Mouse (Mus musculus) megakaryocyte, adult 5-6 weeks (primary cell): ENCODE data around the gene Apln. TPM values are rescaled to one million over a fixed set of nuclear protein-coding genes. Genes with fewer than 3 reads are reported as not detected.

Experiments
- ATAC-seq: 2 replicates; pipeline ENCODE4 v1.8.0; 2016; ENCODE audit warnings: mild to moderate bottlenecking, inconsistent platforms; ENCODE audit not compliant: poor library complexity, severe bottlenecking
- total RNA-seq, 2 experiments: library from RNA; stranded (forward) in 1 of 2; stranded (reverse) in 1 of 2; fragments of 153-499, 151-499 nt in 1 of 2; fragments of 221-1000, 200-1000 nt in 1 of 2; gene quantifications; 2 replicates each; pipeline versions ENCODE4 v1.2.3 to v1.2.4; 2015 to 2017

Apln gene
- total RNA-seq (2015) (0.23 TPM in 1 of 2 replicates, not detected in the other), total RNA-seq (2017) (0.11 TPM in 1 of 2 replicates, not detected in the other)

DNA sequence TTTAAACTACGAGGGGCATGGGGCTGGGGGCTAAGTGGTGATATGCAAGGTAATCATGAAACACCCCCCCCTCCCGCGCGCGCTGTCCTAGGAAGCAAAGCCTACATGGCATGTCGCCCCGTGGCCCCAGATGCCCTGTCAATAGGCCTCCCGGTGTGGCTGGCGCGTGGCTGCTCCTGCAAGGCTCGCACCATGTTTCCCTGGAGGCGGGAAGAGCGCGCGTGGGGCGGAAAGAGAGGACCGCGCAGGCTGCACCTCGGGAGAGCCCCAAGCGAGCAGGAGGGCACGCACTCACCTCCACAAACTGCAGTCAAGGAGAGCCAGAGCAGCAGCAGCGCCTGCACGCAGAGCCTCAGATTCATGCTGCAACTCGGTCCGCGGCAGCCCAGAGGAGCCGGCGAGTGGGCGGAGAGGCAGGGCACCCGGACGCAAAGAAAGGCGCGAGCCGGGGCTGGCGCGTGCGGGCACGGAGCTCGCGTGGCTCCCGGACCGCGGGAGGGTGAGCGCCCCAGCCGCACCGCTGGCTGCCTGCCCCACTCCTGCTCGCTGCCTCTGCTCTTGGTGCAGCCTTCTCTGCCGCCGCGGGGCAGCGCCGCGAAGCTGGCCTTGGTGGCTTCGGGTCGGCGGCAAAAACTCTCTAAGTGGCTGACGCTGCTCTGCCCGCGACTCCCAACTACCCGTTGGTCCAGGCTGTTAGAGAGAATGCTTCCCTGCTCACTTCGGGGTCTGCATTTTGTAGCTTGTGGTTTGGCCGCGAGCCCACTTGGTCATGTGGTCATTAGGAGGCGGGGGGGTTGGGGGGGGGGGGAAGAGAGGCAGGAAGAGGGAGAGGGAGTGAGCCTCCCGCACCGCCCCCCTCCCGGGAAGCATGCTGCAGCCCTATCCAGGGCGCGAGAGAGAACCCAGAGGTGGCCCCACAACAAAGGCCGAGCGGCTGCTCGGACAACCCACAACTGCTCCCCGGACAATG, at the start of gene Apln:
Gene Apln (minus strand): TSS at position 710 of the 970 bp plus-strand sequence.
- no peak for ATAC-seq

DNA sequence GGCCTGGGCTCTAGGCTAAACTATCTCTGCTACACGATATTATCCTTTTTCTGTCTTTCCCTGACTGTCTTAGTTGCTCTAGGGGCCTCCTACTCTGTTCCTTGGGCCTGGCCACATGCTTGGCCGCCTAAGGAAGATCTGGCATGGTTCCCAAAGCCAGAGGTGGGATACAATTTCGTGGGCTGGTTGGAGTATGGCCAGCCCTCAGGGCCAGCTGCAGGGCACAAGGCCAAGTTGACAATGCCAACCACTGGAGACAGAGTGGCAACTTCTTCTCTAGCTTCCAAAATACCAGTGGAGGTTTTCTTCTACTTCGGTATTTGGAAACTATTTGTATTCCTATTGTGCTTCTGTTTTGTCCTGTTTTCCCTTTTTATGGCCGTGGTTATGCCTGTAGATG, 47.7 kb upstream of the Apln start:
- ATAC-seq = no peak

DNA sequence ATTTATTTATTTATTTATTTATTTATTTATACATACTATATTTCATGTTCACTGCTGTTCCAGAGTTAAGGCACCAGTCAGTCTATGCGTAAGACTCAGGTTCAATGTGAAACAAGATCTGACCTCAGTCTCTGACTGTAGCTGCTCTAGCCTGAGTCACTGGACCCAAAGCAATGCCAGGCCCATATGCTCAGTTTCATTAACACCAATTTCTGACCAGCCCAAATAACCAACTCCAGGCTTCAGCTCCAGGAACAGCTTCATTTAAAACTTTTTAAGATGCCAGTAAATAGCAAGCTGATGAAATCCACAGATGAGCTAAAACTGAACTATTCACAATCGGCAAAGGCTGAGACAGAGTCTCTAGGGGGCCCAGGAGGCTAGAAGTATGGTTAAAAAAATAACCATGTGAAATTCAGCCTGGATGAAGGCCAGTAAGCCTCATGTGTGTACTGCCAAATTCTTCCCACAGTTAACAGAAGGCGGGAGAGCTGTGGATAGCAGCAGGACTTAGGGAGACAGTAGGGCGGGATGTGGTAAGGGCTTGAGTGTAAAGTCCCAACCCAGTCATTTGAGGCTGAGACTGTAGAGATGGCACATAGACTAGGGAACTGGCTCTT, 42.3 kb upstream of the Apln start:
- no peak for ATAC-seq

DNA sequence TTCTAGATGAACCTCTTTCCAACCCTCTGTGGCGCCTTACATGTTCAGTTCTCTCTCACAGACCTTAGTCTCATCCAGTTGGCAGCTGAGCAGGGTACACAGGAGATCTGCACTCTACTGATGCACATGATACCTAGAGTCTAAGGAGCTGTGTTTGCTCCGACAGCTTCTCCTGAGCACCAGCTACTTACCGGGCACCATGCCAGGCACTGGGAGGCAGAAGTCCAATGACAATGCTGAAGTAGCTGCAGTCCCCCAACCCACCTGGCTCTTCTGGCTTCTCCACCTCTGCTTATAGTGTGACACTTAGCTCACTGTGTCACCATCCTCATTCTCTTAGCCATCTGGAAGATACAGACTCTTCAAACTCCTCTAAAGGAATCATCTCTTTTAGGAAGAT, 40.0 kb upstream of the Apln start:
- no peak for ATAC-seq

DNA sequence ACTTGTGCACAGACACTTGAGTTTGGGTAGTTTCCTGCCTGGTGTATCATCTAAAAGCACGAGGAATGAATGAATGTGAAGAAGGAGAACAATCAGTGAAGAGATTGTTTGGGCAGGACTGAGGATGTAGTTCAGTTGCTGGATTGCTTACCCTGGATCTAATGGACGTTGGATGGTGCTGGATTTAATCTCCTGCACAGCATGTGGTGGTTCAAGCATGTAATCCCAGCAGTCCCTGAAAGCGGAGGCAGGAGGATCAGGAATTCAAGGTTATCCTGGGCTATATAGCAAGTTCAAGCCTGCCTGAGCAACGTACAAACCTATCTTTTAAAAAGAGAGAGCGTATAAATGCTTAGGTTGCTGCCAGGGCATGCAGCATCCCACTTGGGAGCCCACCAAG, 37.7 kb upstream of the Apln start:
- no peak for ATAC-seq

DNA sequence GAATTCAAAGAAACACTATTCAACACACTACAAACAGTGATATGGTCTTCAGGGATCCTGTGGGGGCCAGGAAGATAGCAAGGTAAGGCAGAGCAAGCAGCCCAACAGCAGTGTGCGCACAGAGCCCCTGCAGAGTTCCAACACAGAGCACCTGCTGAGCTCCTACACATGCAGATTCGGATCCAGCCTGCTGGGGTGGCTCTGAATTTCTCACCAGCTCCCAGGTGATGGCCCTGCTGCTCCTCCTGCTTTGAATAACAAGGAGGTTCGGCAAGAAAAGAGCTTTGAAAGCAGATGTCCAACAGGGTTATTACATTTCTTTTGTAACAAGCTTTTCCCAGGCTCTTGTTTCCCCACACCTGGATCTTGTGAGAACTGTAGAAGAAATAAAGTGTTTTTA, 37.3 kb upstream of the Apln start:
- ATAC-seq = no peak

DNA sequence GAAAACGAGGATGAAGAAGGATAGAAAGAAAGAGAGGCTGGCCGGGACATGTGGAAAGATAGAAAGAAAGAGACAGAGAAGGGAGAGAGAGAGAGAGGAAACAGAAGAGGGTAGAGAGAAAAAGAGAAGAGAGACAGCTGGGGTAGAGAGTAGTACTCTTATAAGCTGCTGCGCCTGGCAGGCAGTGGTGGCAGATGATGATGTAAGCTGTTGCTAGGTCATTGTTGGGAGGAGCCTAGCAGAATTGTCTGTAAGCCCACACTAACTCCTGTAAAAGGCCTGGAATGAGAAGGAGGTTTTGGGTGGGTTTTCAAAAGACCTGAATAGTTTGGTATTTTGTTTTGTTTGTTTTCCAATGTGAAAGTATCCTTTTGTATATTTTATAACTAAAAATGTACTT, 32.2 kb upstream of the Apln start:
- no peak for ATAC-seq

DNA sequence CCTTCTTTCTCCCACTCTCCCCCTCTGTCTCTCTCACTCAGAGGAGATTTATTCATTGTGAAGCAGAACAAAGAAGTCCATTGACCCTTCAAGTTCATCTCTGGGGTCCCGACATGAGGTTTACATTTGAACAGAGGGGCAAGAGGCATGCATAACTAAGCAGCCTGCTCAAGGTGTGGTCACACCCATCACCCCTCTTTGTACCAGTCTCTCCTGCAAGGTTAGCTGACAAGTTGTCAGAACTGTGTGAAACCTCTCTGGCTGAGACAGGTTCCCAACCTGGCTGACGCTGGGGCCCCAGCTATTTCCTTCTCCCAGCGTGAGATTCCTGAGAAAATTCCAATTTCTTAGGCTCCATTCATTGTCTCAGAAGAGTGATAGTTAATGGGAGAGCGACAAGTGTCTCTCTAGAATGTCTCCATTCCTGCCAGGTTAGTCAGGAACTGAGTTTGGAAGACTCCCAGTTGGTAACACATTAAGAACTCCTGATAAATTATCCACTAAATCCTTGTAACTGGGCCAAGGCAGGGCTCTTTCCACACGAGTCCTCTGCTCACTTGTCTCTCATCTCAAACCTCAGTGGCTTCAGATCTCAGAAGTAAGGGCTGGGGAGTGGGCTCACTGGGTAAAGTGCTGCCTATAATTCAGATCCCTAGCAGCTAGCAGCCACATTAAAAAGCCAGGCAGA, 29.7 kb upstream of the Apln start:
- ATAC-seq = no peak

DNA sequence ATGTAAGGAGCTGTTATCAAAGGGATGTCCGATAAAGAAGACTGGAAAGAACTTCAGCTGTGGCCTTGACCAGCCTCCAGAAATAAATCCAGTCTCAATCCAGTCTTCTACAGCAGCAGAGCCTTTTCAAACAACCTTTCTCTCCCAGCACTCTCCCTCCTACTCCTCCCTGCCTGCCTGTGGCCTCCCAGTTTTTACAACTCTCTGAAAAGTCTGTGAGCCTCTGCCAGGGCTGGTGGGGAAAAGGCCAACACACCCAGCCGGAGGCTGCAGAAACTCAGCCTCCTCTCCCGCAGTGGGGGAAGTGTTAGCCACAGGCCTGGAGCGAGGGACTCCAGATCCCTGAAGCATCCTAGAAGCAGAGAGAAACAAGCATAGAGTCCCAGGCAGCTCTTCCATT, 27.8 kb upstream of the Apln start:
- ATAC-seq = no peak

DNA sequence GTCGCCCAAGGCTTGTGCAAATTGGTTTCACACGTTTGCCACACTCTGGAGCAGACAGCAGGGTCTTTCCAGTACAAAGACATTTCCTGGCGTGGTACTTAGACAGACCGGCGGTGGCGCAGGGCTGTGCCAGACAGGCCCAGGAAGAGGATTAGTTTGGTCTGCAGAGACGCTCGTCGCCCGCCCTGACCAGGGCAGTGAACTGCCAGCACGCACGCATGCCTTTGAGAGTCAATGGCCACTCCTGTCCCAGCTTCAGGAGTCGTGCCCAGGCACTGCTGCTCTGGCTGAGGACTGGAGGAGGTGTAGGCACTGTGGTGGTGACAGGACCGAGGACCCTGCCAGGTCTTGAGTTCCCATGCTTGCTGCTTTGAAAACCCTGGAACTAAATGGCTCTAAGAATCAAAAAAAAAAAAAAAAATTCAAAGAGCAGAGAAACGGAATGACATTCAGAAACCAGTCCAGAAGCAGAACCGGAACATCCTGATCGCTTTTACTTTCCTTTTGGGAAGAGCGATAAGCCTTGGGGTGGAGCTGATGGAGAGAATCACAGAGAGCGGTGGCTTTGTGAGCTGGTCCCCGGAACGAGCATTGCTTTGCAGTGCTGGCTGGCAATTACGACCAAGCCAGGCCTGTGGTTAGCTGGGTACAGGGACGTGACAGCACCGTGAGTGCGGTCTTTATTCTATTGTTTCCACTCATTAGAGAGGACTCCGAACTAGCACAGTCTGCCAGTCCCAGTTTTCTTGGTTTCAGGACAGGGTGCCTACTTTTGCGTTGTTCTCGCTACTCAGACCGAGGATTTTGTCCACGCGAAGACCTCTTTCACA, 19.7 kb upstream of the Apln start:
- peak; percentile 76 for ATAC-seq

DNA sequence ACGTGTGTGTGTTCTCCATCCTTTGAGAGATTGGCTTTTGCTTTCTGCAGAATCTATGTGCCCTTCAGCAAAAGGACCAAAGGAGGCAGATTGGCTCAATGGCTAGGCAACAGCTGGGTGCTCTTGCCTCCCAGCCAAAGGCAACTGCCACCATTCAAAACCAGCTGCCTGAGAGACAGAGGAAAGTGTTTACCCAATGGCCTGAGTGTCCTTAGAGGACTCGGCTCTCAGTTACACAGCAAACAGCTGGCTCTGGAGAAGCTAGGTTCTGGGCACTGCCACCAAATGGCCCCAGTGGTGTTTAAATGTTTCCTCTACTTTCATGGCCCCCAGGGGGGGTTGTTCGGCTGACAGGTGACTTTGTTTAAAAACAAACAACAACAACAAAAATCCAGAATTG, 19.1 kb upstream of the Apln start:
- no peak for ATAC-seq

DNA sequence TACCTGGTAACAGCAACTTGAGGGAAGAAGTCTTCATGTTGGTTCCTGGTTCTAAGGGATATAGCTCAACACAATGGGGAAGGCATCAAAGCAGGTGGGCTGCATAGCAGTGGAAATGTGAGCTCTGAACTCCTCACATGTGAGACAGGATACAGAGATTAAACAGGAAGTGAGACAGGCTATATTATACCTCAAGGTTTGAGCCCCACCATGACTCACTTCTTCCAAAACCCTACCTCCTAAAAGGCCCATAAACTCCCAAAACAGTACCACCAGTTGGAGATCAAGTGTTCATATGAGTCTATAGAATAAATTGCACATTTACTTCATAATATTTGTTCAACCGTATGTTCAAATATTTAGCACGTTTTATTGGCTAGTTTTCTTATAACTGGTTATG, 11.7 kb upstream of the Apln start:
- no peak for ATAC-seq

DNA sequence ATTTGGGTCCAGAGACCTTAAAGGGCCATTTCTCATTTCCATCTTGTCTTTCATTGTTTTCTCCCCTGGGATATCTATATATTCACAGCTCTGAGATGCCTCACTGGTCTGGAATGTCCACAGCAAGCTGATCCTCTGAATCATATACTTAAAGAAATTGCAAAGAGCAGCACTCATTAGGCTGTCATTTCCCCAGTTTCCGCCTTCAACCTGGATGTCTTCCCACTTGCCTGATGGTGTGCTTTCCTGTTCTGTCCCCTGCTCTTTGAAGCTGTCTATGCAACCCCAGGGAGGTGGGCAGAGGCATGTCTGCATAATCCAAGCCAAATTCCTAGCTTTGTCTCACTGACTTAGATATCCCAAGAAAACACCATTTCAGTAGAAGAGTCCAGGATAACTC, 9.6 kb upstream of the Apln start:
- no peak for ATAC-seq

DNA sequence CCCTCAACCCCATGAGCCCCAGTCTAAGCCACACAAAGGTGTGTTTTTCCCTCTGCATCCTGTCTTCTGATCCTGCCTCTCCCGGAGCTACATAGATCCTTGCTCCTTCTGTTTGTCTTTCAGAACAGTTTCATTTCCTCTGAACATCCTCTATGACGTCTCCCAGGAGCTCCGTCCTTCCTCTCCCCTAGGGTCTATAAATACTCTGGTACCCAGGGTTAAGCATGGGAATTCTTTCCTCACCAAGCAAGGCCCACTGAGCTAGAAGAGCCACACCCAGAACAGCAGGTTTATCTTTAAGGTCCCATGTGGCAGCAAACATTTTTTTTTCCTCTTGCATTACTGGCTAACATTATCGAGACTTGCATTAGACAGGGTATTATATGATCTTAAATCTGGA, 8.1 kb upstream of the Apln start:
- ATAC-seq = no peak

DNA sequence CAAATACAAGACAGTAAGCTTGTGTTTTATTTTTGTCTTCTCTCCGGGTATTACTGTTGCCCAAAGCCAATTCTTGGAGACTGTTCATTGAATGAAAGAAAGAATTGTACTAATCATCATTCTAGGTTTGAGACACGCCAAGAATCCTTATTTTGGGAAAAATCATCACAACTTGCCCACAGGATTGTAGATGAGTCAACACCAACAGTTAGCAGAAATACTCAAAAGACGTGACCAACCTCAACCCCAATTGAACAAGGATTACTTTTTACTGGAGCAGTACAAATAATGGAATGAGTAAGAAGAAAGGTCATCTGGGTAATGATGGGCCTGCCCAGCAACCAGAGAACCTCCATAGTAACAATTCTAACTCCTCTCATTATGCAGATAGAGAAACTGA, 5.7 kb upstream of the Apln start:
- no peak for ATAC-seq

DNA sequence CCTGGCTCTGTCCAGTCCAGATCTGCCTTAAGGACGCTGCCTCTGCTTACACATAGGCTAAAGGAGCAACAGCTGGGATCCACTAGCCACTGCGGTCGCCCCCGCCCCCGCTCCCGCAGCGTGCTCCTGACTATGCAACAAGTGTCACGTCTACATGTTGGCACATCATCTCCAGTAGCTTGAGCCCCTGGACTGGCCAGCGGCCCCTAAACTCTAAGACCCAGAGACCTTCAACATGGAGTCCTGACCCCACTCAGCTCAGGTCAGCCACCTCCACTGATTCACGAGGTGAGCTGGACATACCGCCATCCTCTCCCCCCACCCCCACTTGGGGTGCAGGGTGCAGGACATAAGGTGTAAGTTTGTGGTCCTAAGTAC, 898 bp downstream of the Apln start:
- ATAC-seq = no peak

DNA sequence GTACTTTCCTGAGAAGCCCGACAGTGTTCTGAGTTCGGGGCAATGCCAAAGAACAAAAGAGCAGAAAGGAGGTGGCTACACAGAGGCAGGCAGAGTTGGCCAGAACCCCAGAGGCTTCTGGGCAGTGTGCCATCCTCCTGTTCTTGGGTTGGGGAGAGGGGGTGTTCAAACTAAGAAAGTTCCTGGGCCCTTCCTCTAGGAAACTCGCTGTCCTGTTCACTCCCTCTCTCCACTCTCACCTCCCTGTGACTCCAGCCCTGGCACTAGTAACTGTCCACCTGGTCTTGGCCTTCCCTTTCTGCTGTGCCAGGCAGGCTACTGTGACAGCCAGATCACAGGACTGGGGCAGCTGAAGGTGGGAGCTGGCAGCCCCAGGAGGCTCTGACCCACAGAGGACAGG, 1.6 kb downstream of the Apln start:
- no peak for ATAC-seq

DNA sequence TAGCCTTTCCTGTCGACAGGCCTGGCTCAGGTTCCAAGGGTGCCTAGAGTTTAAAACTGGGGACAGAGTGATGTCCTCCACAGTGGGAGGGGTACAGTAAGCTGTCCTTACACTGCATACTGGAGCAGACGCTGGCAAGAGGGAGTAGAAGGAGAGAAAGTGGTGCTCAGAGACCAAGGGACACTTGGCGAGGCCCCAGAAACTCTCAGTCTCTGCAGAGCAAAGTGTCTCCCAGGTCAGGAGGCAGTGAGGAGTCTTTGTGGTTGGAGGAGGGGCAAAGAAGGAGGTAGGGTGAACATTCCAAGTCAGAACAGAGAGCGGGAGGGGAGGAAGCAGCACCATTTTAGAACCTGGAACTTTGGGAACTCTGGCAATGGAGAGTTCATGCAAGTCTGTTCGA, 2.8 kb downstream of the Apln start:
- no peak for ATAC-seq

DNA sequence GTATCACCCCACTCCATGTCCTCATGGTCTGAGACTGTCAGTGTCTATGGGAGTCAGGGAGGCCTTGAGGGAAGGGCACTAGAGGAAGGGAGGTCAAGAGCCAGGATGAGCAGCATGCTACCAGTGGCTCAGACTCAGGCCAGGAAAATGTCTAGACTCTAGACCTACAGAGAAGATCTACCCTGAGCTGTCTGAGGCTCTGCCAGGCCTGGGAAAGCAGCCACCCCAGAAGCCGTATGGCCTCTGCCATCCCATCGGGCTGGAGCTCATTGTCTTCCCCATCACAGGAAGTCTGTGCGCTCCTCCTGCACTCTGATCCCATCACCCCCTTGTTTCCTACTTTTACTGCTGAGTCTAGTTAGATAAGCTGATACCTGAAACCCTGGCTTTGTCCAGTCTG, 4.1 kb downstream of the Apln start:
- no peak for ATAC-seq

DNA sequence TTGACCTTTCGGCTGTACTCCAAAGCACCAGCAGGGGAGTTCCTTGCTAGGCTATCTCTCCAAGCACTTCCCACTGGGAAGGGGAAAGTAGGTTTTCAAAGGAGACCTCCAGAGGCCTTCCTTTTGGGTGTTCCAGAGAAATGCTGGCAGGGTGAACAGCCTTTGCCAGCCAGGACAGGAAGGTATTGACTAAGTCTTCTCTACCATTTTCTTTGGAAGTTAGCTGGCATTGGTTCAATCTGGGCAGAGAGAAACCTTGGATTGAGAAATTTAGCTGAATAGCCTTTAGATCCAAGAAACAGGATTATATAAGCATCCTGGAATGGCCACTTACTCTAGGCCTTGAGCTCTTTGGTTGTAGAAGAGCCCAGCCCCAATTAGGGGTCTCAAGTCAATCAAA, 11.8 kb downstream of the Apln start:
- no peak for ATAC-seq

DNA sequence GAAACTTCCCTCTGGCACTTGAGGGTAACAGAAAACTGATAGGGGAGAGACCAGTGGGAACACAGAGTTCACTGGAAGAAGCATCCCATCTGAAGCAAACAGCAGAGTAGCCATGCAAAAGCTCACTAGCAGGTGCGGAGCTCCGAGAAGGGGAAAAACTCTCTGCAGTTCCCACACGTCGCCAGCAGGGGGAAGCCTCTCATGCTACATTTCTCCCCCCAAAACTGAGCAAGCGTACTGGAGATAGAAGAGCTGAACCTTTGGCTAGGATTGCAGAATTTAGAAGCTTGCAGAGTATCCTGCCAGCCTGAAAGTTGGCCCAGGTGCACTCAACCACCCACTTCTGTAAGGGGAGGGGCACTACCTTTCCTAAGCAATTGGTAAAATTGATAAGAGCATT, 14.7 kb downstream of the Apln start:
- ATAC-seq = peak; percentile 72
